Mouse (Mus musculus) T-helper 17 cell (primary cell): ENCODE results near the gene Hyal3.
"Not testable (repeated sequence)": the region's sequence is repeated elsewhere in the genome, so short reads cannot be mapped to it uniquely, and the experiment has no call there.

Source experiments
- in situ Hi-C, 2 experiments: fragments of 300-600 bp; cut with MboI, MseI; formaldehyde crosslinking; loops; 1 replicate in 1 of 2; 2 replicates in 1 of 2; pipeline ENCODE4 v1.15.1; 2025; ENCODE audit warnings: high pct_unique_total_duplicates in 2 of 2

The Hyal3 gene

DNA sequence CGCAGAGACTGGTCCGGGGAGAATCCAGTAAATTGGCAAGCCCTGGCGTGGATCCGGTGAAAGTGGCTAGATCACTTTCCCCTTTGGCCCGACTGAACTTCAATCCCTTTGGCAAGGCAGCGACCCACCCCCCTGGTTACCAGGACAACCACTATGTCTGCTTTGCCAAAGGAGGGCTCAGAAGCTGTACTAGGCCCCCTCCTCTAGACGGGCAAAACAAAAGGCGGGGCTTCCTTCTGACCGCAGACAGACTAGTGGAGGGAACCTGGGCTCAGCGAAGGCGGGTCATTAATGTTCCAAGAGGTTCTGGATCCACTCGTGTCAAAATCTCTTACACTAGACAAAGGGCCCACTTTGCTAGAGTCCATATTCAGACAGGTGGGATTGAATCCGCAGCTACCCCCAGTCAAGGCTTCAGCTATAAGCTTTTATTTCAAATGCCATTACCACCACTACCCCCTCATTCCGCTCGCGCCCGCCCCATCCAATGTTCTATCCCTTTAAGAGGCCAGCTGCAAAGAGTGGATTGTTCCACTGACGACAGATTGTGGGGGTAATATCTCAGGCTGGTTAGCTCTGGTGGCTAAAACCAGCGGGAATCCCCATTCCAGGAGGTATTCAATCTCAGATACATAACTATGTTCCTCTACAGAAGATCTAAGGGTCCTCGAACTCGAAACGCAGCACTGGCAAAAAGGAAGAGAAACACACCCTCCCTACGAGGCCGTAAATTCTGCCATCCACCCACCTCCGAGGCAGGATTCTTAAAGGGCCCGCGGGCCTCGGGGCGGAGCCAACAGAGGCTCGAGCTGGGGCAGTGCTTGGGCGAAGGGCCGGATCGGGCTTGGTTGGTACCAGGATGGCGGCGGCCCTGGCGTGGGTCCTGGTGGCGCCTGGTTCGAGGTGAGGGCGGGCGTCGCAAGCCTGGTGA lies 12.0 kb upstream of the Hyal3 start:
- in situ Hi-C loops, result no loop called here

DNA sequence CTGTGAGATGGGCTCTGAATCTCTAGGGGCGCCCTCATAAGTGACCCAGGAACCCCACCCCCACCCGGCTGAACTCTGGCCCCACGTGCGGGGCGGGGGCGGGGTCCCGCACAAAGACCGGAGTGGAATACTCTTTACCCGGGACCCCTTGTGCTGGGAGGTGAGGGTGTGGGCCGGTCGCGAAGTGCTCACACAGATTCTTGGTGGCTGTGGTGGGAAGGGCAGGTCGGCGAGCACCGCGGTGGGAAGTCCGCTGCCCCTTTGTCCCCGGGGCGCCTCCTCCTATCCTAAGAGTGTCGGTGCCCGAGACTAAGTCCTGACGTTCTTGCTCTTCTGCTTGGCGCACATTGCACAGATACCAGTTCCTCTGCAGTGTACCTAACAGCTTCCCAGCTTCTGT lies 11.3 kb upstream of the Hyal3 start:
- in situ Hi-C loops, result no loop called here

DNA sequence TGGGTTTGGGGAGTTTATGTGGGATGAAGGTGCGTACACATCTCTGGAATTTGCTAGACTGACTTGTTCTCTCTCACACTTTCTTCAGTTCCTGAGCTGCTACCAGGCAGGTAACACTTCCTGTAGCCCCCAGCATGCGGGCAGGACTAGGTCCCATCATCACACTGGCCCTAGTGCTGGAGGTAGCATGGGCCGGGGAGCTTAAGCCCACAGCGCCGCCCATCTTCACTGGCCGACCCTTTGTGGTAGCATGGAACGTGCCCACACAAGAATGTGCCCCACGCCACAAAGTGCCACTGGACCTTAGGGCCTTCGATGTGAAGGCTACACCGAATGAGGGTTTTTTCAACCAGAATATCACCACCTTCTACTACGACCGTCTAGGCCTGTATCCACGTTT lies 10.6 kb upstream of the Hyal3 start:
- in situ Hi-C loops, result no loop called here

DNA sequence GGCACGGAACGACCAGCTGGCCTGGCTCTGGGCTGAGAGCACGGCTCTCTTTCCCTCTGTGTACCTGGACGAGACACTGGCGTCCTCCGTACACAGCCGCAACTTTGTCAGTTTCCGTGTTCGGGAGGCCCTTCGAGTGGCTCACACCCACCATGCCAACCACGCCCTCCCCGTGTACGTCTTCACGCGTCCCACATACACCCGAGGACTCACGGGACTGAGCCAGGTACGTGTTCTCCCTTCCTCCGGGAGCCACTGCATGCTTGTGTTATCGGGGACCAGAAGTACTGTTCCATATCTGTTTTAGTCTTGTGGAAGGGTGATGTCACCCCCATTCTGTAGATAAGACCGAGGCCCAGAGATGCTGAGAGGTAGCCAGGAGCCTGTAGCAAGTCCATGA lies 9.8 kb upstream of the Hyal3 start:
- in situ Hi-C loops, result no loop called here

DNA sequence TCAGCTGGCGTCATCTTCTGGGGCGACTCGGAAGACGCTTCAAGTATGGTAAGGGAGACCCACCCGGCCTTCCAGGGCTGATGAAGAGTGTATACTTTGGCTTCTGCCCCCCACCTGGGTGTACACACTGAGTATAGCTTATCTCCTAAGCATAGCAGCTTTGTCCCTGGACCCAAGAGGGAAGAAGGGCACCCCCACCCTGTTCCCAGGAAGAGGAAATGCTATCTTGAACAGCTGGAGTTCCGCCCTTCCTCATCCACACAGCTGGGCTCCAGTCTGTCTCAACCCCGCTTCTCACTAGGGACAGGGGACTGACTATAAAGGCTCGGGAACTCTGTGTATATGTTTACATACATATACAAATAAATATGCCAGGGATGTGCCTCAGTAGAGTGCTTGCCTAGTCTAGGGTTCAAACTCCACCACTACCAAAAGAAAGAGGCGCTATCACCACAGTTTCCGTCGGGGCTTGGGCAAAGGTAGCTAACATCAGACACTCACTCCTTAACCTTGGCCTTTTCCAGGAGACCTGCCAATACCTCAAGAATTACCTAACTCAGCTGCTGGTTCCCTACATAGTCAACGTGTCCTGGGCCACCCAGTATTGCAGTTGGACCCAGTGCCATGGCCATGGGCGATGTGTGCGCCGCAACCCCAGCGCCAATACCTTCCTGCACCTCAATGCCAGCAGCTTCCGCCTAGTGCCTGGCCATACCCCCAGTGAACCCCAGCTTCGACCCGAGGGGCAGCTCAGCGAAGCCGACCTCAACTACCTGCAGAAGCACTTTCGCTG lies 8.9 kb upstream of the Hyal3 start:
- in situ Hi-C loops, result no loop called here

DNA sequence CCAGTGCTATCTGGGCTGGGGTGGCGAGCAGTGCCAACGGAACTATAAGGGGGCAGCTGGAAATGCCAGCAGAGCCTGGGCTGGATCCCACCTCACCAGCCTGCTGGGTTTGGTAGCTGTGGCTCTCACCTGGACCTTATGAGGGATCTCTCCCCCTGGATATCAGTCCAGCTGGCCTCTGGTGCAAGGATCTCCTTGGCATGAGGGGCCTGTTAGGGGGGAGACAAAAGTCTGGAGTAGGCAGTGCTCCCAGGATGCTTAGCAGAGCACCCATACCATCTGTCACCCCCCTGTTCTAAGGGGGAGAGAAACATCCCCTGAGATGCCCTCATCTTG lies 8.3 kb upstream of the Hyal3 start:
- in situ Hi-C loops, result no loop called here

DNA sequence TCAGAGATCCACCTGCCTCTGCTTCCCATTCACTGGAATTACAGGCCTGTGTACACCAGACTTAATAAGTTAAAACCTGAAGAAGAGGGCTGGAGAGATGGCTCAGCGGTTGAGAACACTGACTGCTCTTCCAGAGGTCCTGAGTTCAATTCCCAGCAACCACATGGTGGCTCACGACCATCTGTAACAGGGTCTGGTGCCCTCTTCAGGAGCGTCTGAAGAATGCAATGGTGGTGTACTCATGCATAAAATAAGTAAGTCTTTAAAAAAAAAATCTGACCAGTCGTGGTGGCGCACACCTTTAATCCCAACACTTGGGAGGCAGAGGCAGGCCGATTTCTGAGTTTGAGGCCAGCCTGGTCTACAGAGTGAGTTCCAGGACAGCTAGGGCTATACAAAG lies 6.8 kb upstream of the Hyal3 start:
- in situ Hi-C loops, result not testable (repeated sequence)

DNA sequence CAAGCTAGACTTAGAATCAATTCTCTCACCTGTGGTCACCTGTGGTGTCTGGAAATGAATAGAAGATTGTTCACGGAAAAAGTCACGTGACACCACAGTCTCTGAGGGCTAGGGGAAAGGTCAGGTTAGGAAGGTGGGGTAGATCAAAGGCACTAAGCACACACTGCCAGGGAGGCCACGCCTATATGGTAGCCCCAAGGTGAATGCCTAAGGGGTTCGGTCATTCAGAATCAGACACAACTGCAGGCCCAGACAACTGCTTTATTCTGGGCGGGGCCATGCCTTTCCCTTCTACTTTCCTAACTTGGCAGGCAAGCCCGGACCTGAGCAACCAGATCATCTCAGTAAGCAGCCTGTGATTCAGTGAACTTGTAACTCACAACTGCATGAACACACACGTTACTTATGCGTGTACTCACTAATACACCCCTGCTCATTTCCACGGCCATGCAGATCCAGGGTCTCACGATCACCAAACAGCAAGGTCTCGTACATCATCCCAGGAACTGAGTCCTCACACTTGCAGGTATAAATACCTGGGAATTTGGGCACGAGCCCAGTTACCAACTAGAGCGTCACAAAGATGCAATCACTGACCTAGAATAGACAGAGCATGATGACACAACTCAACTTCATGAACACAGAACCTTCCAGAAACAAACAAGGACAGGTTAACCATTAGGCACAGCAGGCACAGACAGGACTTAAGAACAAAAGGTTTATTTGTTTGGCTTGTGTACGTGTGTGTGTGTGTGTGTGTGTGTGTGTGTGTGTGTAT lies 4.8 kb upstream of the Hyal3 start:
- in situ Hi-C loops, result no loop called here

DNA sequence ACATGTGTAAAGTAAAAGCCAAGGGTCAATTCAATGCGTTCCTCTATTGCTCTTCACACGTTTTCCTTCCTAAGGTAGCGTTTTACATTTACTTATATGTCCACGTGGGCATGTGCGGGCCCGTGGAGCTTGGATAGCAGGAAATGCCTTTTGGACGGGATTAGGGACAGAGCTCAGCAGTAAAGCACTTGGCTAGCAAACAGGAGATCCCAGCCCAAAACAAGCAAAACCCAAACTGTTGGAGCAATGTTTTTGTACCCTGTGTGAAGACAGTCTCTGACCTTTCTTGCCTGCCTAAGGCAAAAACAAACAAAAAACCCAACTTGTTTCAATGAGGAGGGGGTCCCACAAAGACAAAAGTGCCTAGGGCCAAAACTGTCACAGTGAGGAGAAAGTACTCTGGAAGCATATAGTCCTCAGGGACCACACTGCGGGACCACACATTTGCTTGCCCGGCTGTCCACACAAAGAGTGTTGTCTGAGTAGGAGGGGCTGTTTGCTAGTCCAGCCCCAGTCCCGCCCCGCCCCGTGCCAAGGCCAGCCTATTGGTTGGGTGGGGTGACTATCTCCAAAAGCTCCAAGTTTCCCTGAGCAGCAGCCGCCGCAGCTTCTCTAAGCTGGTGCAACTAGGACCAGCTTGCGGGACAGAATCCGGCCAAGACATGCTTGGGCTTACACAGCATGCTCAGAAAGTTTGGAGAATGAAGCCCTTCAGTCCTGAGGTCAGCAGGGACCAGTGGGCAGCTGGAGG lies 4.1 kb upstream of the Hyal3 start, which contains the start of gene Hyal1:
Hyal1 (plus strand) TSS at position 571 of the 751 bp plus-strand sequence.
- in situ Hi-C loops, result no loop called here

DNA sequence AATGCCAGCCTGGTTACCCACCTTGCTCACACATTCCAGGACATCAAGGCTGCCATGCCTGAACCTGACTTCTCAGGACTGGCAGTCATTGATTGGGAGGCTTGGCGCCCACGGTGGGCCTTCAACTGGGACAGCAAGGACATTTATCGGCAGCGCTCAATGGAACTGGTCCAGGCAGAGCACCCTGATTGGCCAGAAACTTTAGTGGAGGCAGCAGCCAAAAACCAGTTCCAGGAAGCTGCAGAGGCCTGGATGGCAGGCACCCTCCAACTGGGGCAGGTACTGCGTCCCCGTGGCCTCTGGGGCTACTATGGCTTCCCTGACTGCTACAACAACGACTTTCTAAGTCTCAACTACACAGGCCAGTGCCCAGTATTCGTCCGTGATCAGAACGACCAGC lies 2.7 kb upstream of the Hyal3 start:
- in situ Hi-C loops, result no loop called here

DNA sequence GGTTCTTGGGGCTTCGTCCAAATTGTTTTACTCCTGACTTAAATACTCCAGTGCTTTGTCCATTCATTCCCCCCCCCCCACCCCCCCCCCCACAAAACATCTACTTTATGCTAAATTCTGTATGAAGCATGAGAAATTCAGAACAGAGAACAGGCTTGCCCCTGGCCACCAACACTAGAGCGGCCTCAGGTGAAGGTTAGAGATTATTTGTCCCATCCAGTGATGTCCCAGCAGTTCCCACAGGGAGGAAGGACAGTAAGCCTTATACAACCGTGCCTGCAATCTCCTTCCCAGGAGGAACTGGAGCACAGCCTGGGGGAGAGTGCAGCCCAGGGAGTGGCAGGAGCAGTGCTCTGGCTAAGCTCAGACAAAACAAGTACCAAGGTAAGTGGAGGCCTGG lies 2.0 kb upstream of the Hyal3 start, which contains the start of gene Naa80:
Naa80 (plus strand) TSS at position 301 of the 400 bp plus-strand sequence.
- in situ Hi-C loops, result no loop called here

DNA sequence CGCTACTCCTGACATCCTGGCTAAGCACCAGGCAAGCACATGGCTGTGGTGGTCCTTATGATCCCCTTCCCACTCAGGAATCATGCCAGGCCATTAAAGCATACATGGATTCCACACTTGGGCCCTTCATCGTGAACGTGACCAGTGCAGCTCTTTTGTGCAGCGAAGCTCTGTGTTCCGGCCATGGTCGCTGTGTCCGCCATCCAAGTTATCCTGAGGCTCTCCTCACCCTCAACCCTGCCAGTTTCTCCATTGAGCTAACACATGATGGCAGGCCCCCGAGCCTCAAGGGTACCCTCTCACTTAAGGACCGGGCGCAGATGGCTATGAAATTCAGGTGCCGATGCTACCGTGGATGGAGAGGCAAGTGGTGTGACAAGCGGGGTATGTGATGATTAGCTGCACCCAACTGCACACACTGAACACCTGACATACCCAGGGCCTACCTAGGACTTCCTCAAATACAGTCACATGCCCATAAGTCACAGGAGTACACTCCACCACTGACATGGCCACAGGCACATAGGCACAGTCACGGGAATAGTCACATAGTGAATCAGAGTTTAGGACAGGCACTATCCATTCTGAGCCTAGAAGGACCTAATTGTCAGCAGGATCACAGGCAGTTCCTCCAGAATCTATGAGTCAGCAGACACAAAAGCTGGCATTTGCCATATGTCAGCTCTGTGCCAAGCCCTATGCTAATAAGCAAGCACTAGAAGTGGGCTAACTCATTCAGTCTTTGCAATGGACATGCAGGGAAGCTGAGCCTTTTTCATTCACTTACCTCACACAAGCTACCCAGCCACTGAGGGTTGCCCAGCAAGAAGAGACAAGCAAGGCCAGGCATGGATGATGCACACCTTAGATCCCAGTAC lies 1.4 kb upstream of the Hyal3 start:
- in situ Hi-C loops, result no loop called here

DNA sequence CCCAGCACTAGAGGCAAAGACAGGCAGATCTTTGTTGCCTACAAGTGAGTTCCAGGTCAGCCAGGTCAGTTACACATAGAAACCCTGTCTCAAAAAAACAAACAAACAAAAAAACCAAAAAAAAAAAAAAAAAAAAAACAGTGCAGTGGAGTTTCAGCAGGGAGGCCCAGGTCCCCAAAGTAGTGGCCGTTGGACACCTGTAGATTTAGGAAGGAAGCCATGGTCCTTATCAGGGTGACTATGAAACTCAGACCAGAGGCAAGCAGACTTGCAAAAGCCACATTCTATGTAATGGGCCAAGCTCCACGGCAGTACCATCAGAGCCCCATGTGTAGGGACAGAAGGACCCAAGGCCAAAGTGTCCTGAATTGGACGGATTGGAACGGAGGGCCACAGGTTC lies 966 bp downstream of the Hyal3 start:
- in situ Hi-C loops, result no loop called here

DNA sequence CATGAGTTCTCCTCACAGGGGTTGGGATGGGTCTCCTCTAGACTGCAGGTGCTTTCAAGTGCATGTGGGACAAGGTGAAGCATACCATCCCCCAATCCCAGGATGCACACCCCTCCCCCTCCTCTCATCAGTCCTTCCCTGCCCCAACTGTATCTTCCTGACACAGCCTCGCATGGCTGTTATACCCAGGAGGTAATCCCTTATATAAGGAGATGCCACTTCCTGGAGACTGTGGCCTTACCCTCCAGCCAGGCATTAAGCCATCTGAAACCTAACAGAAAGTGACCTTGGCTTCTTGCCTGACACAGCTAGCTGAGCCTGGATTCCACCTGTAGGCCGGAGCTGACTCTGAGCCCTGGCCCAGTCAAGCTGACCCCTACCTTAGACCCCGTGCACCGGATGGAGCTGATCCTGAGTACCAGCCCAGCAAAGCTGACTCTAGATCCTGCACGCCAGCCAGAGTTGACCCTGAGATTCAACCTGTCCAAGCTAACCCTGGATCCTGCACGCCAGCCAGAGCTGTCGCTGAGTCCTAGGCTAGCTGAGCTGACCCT lies 2.0 kb downstream of the Hyal3 start:
- in situ Hi-C loops, result no loop called here

DNA sequence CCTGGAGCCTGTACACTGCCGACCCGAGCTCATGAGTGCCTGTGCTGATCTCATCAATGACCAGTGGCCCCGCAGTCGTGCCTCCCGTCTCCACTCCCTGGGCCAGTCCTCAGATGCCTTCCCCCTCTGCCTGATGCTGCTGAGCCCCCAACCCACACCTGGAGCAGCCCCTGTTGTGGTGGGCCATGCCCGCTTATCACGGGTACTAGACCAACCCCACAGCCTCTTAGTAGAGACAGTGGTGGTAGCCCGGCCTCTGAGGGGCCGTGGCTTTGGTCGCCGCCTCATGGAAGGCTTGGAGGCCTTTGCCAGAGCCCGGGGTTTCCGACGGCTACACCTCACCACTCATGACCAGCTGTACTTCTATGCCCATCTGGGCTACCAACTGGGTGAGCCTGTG lies 2.6 kb downstream of the Hyal3 start:
- in situ Hi-C loops, result no loop called here

DNA sequence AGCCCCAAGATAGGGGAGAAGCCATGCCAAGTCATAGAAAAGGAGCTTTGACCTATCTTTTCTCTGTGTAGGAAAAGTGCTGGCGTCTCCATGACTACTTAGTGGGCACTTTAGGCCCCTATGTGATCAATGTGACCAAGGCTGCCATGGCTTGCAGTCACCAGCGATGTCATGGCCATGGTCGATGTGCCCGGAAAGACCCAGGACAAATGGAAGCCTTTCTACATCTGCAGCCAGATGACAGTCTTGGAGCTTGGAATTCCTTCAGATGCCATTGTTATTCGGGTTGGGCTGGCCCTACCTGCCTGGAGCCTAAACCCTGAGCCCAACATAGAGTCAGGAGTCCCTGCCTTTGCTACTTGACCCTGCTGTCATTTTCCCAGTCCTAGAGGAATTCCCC lies 5.9 kb downstream of the Hyal3 start:
- in situ Hi-C loops, result no loop called here

DNA sequence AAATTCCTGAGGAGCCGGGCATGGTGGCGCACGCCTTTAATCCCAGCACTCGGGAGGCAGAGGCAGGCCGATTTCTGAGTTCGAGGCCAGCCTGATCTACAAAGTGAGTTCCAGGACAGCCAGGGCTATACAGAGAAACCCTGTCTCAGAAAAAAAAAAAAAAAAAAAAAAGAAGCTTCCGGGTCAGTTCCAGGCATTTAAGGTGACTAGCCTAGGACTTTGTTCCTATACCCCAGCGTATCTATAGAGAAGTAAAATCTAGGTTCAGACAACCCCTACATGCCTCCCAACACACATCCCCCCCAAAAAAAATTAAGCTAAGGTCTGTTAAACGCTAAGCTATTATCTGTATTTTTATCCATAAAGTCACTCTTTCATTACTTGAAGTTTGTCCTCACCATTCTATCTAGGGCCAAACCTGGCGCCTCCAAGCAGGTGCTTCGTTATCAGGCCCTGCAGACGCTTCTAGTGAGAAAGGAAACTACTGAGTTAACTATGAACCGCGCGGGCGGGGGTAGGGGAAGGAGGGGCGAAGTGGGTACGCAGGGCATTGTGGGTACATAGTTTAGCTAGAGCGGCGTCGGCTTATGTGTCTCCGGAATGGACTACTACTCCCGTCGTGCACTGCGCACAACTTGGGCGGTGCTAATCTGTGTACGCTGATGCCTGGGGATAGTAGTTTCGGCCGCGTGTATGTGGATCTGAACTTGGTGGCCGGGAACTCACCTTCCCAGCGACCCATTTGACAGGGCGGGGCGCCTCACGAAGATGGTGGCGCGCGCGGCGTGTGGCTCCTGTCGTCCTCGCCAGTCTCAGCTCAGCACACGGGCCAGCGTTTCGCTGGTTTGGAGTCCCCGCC lies 6.6 kb downstream of the Hyal3 start, which contains the start of gene Ifrd2:
Ifrd2 (plus strand) TSS at position 669 of the 859 bp plus-strand sequence.
- in situ Hi-C loops, result no loop called here

DNA sequence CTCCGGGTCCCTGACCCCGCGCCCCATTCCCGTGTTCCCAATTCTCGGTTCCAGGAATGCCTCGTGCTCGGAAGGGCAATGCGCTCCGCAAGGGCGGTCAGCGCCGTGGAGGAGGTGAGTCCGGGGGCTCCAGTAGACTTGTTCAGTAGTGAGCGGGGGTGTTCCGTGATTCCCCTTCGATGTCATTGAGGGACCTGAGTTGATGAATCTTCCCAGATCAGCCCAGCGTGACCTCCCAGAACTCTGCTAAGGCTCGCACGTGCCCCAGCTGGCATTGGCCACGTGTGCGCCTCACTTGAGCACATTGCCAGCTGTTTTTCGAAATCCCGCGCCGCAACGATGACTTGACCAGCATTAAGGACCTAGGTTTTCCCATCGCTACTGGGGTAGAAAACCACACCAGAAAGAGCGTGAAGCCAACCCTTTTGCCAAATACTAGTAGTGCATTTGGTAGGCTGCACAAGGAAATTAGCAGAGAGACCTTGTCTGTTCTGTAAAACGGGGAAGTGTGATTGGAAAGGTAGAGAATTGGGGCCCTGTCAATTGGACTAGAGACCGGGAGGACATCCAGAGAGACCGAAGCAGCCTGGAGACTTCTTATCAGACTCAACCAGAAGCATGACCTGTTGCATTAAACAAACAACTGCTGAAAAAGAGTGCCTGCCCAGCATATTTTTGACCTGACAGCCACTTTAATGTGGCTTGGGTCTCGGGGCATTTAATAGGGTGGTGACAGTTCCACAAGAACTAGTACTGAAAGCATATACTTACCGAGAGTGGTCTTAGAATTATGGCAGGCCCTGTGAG lies 7.4 kb downstream of the Hyal3 start:
- in situ Hi-C loops, result no loop called here
